Mouse (Mus musculus): ENCODE measurements at regions not wholly inside any gene's neighbourhood (a gene's known extent, or its start where the extent isn't known, plus 50 kb on each side); places are given as distances from the start of the nearest gene placed in this dataset.

DNA sequence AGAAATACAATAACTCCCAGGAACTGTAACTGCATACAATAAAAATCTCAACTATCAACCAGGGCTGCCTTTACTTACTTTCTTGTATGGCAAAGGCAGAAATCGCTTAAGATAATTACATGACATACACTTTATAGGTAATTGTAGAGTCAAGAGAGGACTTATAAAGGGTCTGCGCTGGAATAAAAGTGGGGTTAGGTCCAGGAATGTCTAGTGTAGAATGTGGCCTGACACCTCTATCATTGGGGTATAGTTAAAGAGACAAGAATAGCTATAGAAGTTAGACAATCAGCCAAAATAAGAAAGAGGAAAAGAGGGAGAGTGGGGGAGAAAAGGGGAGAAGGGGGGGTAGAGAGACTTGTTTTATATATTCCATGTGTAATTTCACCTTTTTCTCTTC lies 144.8 kb upstream of the Gimd1 start:
- no peak for DNase-seq

DNA sequence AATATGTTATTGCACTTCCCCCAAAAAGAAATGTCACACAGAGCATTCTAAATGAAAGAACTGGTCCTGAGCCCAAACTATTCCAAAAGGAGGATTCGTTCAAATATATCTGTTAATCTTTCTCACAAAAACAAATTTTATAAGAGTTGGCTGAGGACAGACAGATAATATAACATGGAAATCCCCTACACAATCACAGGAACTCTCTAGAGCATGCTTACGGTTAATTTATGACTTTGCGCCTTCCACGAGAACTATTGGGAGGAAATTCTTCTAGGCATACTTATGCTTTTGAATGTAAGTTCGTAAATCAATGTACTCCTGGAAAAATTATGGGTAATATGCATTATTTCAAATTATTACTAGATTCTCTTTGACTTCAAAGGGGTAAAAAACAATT lies 144.1 kb upstream of the Gimd1 start:
- no peak for DNase-seq

DNA sequence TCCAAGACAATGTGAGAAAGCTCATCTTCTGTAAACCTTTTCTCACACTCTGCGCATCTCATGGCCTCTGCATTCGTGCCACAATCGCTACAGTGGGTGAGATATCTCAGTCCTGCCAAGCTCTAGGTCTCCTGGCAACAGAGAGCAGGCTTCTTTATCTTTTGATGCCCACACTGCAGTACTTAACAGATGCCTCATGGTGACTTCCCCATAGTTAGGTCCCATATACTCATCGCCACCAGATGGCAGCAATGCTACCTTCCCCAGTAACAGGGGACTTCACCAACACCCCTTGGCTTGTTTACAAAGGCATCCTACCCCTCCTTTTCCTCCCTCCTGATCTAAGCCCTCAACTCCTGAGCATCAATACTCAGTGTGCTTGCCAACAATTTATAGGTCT lies 123.5 kb upstream of the Gimd1 start:
- peak; percentile 79 for DNase-seq

DNA sequence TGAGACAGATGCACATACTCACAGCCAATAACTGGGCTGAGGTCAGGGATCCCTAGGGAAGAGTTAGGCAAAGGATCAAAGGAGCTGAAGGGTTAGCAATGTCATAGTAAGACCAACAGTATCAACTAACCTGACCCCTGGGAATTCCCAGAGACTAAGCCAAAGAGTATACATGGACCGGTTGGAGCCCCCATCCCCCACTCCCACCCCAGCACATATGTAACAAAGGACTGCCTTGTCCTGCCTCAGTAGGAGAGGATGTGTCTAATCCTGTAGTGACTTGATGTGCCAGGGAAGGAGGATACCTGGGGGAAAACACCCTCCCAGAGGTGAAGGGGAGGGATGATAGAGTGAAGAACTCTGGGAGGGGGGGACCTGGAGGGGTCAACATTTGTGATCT lies 119.4 kb upstream of the Gimd1 start:
- no peak for DNase-seq

DNA sequence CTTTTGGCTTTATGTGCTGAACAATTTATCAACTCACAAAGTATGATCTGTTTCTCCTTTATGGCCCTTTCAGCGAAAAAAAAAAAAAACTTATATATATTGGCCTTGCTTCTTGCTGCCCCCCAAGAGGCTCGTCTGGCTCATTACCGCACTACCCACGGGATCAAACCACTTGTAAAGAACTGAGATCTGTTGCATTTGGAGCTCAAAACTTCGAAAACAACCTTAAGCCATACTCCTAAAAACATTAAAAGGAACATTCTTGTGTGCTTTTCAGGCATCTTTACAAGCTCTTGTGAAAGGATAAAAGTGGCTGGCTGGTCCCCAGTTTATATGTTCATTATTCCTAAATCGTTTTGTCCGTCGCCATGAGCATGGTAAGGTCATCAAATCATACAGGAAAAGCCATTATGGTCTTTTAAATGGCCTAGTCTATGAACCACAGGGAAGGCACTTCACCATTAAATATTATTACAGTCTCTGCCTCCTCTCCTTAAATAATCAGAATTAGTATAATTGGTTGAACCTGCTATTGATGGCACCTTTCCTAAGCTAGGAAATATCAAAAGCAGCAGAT lies 117.0 kb upstream of the Gimd1 start:
- DNase-seq: no peak

DNA sequence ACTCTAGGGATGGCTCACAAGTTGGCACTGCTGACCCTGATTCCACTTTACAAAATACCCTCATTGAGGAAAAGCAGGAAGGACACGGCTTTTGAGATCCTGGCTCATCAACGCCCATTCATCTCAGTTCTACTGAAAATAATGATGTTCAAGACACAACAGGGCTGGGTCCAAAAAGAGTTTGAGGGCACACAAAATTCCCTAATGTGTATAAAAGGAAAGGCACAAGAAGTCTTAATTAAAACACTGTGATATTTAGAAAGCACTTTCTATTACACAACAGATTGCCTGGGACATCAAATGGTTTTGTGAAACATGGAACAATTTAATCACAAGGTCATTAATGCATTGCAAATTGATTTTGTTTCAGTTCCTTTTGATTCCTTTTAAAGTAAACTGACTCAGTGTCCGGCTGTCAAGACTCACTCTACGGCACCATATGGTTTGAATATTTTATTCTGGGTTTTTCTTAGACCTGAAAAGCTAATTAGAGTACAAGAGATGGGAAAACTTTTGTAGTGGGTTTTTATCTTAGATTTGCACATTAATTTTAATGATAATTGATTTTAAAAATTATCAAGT lies 96.2 kb upstream of the Gimd1 start:
- DNase-seq: no peak

- no peak for DNase-seq
Observed at GRCm38 (mm10) chr3:132539780-132540658, 89.6 kb upstream of the Gimd1 start.

- DNase-seq: no peak
Observed at GRCm38 (mm10) chr3:132551238-132551808, 78.3 kb upstream of the Gimd1 start.

DNA sequence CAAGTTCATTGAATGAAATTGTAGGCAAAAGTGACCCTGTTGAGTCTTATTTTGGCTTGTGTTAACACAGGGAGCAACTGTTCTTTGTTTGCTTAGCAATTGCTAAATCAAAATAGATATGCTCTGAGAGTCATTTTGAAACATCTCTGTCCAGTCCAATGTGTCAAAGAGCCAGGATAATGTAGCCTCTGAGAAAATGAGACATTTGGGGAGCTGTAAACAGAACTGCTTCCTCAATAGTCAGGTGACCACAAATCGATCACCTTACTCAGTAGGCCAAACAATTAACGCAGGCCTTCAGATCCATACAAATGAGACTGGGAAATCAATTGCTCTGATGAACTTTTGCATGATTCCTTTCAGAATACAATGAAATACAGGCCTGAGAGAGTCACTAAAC lies 63.9 kb upstream of the Gimd1 start:
- DNase-seq: no peak

DNA sequence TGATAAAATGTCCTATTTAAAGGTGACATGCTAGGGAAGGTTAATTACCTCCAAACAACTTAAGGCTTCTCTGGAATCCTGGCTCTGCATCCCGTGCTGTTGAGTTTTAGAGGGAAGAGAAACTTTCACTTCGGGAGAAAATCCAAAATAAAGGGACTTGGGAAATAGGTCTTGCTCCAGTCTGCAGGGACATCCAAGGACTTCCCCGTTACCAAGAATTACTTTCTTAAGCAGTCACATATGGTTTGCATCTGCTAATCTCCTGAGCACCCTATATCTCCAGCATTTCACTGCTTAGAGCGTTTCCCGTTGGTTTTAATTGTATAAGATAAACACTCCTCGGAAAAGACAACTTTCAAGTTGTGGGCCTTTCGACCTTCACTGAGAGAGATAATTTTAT lies 63.3 kb upstream of the Gimd1 start:
- DNase-seq: no peak
